Mouse (Mus musculus) thymus, postnatal 0 days (tissue): ENCODE data around the gene Coq5. TPM values are rescaled to one million over a fixed set of nuclear protein-coding genes. Genes with fewer than 3 reads are reported as not detected.

Source experiments
- DNase-seq: peaks from one replicate; pipeline ENCODE4 v3.0.0-alpha.2; 2015; ENCODE audit warnings: low spot score
- polyA plus RNA-seq: library from polyadenylated mRNA; unstranded; fragments of >200 nt; fragmentation: Nextera tagmentation; extraction: Ambion mirVana; gene quantifications from 2 replicates; pipeline ENCODE4 v1.2.1, GENCODE M21; 2015

Gene Coq5
- polyA plus RNA-seq, 1 experiment from 2014 or later: 38.5 TPM

DNA sequence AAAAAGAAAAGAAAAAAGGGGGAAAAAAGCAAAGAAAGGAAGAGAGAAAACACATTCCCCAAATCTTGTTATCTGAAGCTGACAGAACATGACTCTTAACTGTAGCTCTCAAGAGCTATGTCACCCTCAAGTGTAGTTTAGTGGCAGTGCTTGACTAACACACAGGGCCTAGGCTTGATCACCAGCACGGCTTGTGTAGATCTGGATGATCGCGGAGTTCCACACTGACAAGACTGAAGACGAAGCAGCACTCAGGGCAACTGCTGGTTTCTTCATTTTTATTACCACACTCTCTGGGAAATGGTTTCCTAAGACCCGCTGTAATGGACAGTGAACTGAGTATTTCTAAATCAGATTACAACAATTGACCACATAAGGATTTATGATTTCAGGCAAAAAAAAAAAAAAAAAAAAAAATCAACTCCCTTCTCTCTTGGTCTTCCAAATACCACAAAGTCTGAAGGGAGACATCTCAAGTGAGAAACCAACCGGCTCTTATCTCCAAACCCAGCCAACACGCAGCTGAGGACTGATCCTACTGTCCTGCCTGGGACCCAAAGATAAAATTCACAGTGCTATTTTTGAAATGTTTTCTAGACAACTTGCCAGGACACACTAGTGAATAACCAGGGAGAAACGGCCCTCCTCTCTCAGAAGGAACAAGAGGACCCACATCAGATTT, 12.5 kb upstream of the Coq5 start:
- no peak for DNase-seq

DNA sequence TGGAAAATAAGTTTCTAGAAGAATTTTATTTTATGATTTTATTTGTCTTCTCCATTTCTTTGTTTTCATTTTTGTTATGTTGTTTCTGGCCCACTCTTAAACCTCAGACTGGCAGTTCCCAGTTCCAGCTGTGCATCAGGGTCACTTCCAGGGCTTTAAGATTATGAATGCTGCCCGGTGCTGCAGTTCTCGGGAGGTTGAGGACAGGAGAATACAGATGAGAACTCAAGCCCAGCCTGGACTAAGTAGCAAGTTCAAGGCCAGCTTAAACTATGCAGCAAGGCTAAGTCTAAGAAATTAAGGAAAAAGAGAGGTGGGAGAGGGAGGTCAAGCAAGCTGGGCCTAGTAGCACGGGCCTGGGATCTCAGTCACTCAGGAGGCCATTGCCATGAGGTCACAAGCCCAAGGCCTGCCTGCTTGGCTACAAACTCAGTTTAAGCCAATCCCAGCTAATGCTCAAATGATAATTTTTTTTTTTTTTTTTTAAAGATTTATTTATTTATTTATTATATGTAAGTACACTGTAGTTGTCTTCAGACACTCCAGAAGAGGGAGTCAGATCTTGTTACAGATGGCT, 11.9 kb upstream of the Coq5 start:
- no peak for DNase-seq

DNA sequence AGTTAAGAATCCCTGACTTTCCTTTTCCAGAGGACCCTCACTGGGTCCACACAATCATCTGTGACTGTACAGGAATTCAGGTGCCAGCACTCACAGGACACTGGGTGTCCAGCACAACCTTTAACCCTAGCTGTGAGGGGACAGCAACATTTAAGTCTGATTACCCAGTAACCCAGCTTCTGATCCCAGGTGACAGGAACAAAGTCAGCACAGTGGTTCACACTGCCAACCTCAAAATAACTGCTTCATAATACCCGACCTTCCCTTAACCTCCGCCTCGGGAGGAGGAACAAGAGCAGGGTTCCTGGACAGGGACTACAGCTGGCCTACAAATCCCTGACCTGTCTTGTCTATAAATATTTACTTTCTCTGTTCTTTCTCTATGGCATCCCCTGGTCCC, 11.2 kb upstream of the Coq5 start:
- no peak for DNase-seq

DNA sequence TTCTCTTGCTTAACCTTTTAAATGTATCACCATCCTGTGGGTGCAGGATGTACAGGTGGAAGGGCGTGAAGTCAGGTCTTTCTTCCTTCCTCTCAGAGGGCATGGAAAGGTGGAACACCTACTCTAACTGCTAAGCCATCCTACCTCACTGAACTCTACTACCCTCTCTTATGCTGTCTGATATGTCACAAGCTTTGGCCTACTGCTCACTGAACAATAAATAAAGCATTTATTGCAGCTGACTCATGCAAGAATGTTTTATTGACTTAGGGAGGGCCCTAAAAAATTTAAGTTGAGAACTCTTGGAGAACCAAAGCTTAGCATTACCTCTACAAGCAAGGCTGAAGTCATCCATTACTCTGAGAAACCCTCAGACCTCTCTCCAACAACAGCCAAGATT, 9.5 kb upstream of the Coq5 start:
- DNase-seq: no peak

DNA sequence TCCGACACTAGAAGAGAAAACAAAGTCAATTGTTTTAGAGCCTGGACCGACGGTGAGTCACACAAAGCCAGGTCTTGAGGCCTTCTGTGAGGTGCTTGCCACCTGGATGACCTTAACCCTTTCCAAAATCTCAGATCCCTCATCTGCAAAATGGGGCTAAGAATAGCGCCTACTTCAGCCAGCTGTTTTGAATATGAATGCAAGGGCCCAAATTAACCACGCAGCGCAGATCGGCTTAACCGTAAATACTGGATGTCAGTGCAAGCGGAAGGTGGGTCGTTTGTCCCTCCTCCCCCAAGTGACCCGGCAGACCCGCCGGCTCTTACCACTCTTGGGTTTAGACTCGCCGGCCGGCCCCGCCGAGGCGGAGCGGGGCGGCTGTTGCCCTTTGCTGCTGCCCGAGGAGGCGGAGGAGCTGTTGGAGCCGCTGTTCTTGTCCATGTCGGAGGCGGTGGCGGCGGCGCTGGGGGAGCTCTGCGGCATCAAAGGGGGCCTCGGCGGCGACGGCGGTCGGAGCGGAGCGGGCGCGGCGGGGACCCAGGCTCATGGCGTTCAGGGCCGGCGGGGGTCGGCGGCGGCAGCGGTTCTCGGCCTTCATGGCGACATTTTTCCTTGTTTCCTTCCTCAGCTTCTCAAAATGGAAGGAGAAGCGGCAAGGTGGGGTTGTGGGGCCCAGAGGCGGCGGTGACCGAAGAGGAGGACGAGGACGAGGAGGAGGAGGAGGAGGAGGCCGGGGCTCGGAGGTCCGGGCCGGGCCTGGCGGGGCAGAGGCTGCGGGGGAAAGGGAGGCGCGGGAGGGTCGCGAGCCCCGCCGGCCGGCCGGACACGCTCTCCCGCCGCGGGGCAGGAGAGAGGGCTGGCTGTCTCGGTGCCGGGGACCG, 7.3 kb upstream of the Coq5 start:
- DNase-seq: peak; percentile 47

DNA sequence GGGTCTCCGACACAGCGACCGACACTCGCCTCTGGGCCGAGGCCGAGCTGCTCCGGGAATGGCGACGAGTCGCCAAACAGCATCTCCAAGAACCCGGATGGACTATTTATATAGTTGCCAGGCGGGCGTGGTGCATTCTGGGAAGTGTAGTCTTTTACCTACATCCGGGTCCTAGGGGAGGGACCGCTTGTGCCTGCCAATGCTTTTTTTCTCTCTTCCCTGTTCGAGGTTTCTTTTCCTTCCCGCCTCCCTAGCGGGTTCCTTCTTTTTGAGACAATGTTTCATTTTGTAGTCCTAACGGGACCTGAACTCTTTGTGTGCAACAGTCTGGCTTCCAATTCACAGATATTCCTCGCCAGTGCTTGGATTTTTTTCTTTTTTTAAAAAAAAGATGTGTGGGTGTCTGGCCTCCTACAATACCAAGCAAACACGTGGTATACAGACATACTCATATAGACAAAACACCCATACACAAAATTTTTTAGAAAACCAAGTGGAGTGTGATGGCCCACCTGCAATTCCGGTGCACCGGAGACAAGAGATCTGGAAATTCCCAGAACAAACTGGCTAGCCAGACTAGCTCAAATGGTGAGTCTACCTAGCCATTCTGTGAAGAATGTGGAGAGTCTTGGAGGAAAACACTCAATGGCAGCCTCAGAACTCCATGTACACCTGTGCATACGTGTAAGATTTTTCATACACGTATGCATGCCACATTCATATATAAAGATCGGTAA, 6.5 kb upstream of the Coq5 start, which contains the start of gene Rnf10:
Gene Rnf10, minus strand, starts transcription at position 87 of the 737 bp plus-strand sequence.
- peak; percentile 96 for DNase-seq

DNA sequence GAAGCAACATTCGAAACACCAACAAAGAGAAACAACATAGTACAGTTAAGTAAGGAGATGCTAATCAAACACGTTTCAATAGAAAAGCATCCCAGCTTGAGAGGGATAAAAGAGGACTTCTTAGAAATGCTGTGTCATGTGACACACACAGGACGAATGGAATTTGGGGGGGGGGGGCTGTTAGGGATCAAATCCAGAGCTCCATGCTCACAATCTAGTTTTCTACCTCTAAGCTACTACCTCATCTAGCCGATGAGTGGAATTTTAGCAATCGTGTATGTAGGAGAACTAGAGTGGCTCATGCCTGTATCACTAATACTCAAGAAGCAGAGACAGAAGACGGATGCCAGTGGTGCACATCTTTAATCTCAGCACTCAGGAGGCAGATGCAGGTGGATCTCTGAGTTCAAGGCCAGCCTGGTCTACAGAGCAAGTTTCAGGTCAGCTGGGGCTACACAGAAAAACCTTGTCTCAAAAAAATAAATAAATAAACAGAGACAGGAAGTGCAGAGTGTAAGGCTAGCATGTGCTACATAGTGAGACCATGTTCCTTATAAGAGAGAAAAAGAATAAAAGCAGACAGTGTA, 5.8 kb upstream of the Coq5 start:
- DNase-seq: no peak

DNA sequence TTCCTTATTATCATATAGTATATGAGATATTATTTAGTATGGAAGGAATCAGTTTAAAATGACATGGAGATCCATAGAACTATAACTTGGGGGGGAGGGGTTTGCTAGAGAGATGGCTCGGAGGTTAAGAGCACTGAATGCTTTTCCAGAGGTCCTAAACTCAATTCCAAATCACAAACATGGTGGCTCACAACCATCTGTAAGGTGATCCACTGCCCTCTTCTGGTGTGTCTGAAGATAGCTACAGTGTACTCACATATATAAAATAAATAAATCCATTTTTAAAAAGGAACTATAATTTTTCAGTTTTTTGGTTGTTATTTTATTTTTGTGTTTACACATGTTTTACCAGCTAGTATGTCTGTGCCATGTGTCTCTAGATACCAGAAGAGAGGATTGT, 5.1 kb upstream of the Coq5 start:
- DNase-seq: no peak

DNA sequence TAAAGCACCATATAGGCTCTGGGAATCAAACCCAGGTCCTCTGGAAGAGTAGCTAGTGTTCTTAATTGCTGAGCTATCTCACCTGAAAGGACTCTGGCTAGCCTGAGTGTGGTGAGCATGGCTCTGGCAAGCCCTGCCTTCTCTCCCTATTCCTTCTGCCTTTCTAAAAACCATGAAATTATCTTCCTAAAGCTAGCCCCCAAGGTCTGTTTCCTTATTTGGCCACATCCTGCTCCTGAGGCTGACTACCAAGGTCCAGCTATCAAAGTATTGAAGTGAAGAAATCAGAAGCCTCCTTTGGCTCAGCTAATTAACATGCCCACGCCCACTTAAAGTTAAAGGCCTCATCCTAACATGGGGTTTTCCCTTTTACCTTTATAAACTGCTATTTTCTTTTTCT, 4.7 kb upstream of the Coq5 start:
- DNase-seq: no peak

DNA sequence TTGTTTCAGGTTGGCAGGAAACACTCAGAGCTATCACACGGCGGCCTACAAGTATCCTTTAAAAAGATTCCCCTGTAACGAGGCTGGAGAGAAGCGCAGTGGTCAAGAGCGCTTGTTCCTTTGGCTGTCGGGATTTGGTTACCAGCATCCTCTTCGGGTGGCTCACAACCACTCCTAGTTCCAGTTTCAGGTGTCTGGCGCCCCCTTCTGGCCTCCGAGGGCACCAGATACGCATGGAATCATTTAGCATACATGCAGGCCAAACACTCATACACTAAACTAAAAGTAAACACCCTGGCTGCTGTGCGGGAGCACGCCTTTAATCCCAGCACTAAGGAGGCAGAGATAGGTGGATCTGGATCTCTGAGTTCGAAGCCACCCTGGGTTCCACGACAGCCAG, 3.5 kb upstream of the Coq5 start:
- DNase-seq: peak; percentile 49

DNA sequence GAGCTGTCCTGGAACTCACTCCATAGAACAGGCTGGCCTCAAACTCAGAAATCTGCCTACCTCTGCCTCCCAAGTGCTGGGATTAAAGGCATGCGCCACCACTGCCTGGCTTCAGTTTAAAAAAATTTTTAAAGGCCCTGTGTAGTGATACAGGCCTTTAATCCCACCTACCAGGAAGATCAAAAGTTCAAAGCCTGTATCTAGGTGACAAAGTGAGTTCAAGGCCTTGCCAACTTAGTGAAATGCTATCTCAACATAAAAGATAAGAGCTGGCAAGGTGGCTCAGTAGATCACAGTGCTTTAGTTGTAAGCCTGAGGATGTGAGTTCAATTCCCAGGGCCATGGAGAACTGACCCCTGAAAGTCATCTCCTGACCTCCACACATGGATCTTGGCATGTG, 1.4 kb upstream of the Coq5 start:
- no peak for DNase-seq

DNA sequence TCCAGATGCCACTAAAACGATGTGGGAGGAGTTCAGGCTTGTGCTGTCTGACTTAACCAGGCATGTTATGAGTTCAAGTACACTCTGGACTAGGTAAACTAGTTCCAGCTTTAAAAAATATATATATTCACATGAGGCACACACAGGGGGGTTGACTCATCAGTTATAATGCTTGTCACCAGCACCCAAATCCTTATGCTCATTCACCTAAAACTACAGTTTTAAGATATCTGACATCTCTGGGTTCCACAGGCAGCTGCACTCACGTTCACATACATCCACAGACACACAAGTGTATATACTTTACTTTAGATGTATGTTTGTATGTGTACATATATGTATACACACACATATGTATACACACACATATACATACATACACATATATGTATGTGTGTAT, 681 bp upstream of the Coq5 start:
- DNase-seq: no peak

DNA sequence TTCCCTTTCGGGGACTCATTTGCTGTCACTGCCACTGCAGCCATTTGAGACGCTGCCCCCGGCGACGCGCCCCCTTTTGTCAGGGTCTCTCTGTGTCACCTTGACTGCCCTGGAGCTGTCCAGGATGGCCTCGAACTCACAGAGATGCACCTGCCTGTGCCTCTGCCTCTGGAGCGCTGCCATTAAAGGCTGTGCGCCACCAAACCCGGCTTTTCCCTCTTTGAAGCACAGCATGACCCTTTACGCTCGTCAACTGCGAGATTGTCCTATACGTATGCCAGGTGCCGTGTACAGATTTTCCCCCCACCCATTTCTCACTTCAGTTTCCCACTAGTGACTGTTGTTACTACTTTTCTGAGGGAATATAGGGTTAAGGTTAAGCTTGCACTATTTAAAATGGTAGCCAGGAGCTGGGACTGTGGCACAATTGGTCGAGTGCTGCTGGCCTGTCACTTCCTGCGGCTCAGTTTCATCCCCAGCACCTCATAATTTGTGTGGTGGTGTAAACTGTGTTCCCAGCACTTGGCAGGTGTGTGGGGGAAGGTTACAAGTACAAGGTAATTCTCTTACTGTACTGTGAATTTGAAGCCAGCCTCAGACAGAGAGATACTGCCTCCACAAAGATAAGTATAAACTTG, 703 bp downstream of the Coq5 start:
- DNase-seq: peak; percentile 33

DNA sequence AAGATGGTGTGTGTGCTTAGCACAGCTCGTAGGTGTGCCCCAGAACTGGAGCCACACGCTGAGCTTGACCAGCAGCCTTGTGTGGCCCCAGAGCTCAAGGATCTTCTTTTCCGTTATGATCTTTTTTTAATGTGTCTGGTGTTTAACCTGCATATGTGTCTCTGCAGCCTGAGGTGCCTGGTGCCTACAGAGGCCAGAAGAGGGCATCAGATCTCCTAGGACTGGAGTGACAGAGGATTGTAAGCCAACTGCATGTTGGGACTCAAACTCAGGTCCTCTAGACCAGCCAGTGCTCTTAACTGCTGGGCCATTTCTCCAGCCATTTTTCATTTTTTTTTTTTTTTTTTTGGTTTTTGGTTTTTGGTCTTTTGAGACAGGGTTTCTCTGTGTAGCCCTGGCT, 5.3 kb downstream of the Coq5 start:
- DNase-seq: peak; percentile 20

DNA sequence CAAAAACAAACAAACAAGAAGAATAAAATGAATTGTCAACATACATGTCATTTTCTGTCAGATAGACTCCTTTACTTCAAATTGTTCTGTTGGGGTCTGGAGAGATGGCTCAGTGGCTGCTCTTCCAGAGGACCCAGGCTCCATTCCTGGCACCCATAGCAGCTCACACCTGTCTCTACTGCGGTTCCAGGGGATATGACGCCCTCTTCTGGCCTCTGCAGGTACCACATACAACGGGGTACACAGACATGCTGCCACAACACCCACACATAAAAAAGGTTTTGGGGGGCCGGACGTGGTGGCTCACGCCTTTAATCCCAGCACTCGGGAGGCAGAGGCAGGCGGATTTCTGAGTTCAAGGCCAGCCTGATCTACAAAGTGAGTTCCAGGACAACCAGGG, 14.7 kb downstream of the Coq5 start:
- DNase-seq: no peak

DNA sequence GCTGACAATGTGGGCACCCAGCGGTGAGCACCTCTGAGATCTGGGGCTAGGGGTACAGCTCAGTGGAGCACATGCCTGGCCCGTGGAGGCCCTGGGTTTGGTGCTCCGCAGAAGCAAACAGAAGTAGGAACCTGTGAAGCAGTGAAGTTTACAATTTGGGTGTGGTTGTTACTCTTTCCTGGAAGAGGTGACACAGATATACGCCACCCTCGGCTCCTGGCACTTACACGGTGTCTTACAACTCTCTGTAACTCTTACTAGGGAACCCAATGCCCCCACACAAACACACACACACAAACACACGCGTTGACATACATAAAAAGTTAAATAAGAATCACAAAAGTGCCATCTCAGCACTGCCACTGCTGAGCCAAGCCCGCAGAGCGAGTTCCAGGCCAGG, 16.9 kb downstream of the Coq5 start:
- DNase-seq: no peak

DNA sequence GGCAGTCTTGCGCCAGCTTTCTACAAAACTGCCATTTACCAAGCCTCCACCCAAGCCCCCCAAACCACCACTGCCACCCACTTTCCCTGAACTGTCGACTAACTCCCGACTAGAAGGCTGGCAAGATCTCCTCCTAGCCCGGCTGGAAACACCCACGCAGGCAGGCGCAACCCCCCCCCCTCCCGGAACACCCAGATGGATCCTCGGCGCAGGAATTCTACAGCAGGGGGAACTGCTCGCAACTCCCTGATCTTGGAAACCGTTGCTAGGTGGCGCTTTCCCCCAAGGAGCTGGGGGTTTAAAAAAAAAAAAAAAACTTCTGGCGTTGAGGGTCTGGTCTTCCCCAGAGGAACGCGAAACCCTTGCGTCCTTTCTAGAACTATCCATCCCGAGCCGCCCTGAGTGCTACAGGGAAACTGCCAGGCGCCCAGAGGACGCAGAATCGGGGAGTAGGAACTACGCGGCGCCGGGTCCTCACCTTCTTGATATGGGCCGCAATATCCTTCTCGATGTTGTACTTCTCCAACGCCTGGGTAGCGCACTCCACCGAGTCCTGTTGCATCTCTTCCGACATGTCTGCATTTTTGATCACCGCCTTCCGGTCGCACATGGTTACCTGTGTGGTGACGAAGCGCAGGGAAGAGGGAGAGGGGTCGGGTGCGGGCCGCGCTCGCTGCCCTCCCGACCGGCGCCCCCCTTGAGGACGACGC, 20.7 kb downstream of the Coq5 start:
- peak; percentile 71 for DNase-seq

DNA sequence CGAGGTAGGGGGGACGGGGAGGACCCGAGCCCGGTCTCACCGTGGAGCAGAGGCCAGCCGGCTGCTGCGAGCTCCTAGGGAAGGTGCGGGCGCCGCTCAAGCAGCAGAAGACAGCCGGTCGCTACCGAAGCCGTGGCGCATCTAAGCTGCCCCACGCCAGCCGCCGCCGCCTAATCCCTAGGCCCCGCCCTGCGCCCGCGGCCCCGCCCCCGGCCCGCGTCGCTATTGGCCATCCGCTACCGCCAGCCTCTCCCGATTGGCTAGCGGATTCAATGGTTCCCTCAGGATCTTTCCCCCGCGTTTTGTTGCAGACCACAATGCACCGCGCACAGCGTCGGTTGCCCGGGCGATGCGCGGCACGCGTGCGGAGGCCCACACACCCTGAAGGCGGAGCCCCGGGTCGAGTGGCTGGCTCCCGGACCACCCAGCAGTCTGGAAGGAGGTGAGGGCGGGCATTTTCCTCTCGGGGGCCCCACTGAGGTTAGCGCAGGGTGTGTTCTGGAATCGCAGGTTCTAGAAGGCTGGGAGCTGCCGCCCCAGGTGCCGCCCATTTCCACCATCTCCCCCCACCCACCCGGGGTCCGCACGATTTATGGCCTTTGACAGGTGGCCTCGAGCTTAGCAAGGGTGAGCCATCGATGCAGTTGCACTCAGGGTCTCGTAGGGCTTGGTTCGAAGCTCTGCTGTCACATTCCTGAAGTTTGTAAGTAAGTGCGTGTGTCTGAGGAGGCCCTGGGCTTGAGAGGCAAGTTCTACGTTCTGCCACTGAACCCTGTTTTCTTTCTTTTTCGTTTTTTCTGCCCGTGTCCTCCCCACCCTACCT, 21.5 kb downstream of the Coq5 start, which contains the start of gene Dynll1:
Gene Dynll1, minus strand, starts transcription at position 208 of the 823 bp plus-strand sequence.
- DNase-seq: peak; percentile 100

DNA sequence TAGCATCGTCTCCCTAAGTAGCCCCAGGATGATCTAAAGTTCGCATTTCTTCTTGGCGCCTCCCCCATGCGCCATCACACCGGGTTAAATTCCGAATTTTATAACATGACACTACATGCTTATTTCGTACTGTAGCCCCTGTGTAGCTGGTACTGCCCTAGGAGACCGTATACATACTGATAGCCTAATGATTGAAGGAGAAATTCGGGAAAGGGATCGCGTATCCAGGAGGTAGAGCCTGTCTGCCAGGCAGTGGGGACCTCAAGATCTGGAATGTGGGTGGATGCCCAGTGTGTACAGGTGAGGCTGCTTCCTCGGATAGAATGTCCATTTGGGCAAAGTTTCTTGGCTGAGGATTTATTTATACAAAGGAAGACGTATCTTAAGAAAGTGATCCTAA, 22.1 kb downstream of the Coq5 start:
- DNase-seq: no peak
